Mouse (Mus musculus): ENCODE measurements around the gene Rpl13.

The Rpl13 gene

GRCm38 (mm10) chr8:123108010-123108409 is 5.9 kb downstream of the Rpl13 start:
- DNase-seq (ENCODE audit: low spot score): no peak

- DNase-seq (ENCODE audit: low spot score): no peak
Observed at GRCm38 (mm10) chr8:123108953-123109352, 6.8 kb downstream of the Rpl13 start.

GRCm38 (mm10) chr8:123110649-123111048 is 8.5 kb downstream of the Rpl13 start:
- DNase-seq (ENCODE audit: low spot score): peak; percentile 77

GRCm38 (mm10) chr8:123112892-123113291 is 10.7 kb downstream of the Rpl13 start:
- no peak for DNase-seq (ENCODE audit: low spot score)

- DNase-seq (ENCODE audit: low spot score): no peak
Observed at GRCm38 (mm10) chr8:123113908-123114469, 11.8 kb downstream of the Rpl13 start.

- no peak for DNase-seq (ENCODE audit: low spot score)
Observed at GRCm38 (mm10) chr8:123114644-123115043, 12.5 kb downstream of the Rpl13 start.

- DNase-seq (ENCODE audit: low spot score): no peak
Observed at GRCm38 (mm10) chr8:123117127-123117731, 15.1 kb downstream of the Rpl13 start, which contains the start of gene Cpne7. Gene Cpne7, plus strand, starts transcription at chr8:123117374.

GRCm38 (mm10) chr8:123117744-123118143 is 15.6 kb downstream of the Rpl13 start:
- no peak for DNase-seq (ENCODE audit: low spot score)

GRCm38 (mm10) chr8:123122059-123122458 is 19.9 kb downstream of the Rpl13 start:
- no peak for DNase-seq (ENCODE audit: low spot score)

- no peak for DNase-seq (ENCODE audit: low spot score)
Observed at GRCm38 (mm10) chr8:123122670-123123069, 20.5 kb downstream of the Rpl13 start.

GRCm38 (mm10) chr8:123126193-123126816 is 24.2 kb downstream of the Rpl13 start:
- DNase-seq (ENCODE audit: low spot score): peak; percentile 86

GRCm38 (mm10) chr8:123131041-123131440 is 28.9 kb downstream of the Rpl13 start:
- DNase-seq (ENCODE audit: low spot score): no peak

- DNase-seq (ENCODE audit: low spot score): no peak
Observed at GRCm38 (mm10) chr8:123132953-123133352, 30.8 kb downstream of the Rpl13 start.

GRCm38 (mm10) chr8:123134149-123134713 is 32.1 kb downstream of the Rpl13 start:
- no peak for DNase-seq (ENCODE audit: low spot score)

GRCm38 (mm10) chr8:123135406-123135805 is 33.3 kb downstream of the Rpl13 start:
- DNase-seq (ENCODE audit: low spot score): peak; percentile 61

- no peak for DNase-seq (ENCODE audit: low spot score)
Observed at GRCm38 (mm10) chr8:123135806-123136205, 33.7 kb downstream of the Rpl13 start.

GRCm38 (mm10) chr8:123136287-123136686 is 34.1 kb downstream of the Rpl13 start:
- DNase-seq (ENCODE audit: low spot score): no peak

GRCm38 (mm10) chr8:123137645-123138077 is 35.5 kb downstream of the Rpl13 start:
- peak; percentile 63 for DNase-seq (ENCODE audit: low spot score)

GRCm38 (mm10) chr8:123138741-123139140 is 36.6 kb downstream of the Rpl13 start:
- DNase-seq (ENCODE audit: low spot score): no peak

- DNase-seq (ENCODE audit: low spot score): no peak
Observed at GRCm38 (mm10) chr8:123141741-123142462, 39.8 kb downstream of the Rpl13 start.

- DNase-seq (ENCODE audit: low spot score): peak; percentile 35
Observed at GRCm38 (mm10) chr8:123145279-123145678, 43.1 kb downstream of the Rpl13 start.

GRCm38 (mm10) chr8:123146390-123146789 is 44.2 kb downstream of the Rpl13 start:
- DNase-seq (ENCODE audit: low spot score): no peak

Measured in embryo, embryonic 10 days (tissue).